Mouse (Mus musculus) midbrain, embryonic 12.5 days (tissue): ENCODE measurements around the gene Traf6. TPM values are rescaled to one million over a fixed set of nuclear protein-coding genes. Genes with fewer than 3 reads are reported as not detected.

Experiments used
- ATAC-seq: fragments of 200-750 bp; cut with Nextera tagmentation; 2 replicates; pipeline ENCODE4 v1.8.0; 2017; ENCODE audit warnings: low read depth, moderate TSS enrichment, moderate library complexity; ENCODE audit not compliant: low FRiP score
- H3K27ac ChIP-seq: fragments of 300-500 bp; sonication (generic); replicated peaks from 2 replicates; pipeline ENCODE4 v1.5.1; 2016; ENCODE audit warnings: mild to moderate bottlenecking
- H3K27me3 ChIP-seq: fragments of 300-500 bp; sonication (generic); 2 replicates; pipeline ENCODE4 v1.6.1; 2016; ENCODE audit warnings: mild to moderate bottlenecking
- H3K36me3 ChIP-seq: fragments of 300-500 bp; sonication (generic); 2 replicates; pipeline ENCODE4 v1.6.1; 2016
- H3K4me1 ChIP-seq: fragments of 300-500 bp; sonication (generic); 2 replicates; pipeline ENCODE4 v1.6.1; 2016
- H3K4me2 ChIP-seq: fragments of 300-500 bp; sonication (generic); replicated peaks from 2 replicates; pipeline ENCODE4 v1.6.1; 2016; ENCODE audit warnings: mild to moderate bottlenecking, moderate library complexity
- H3K4me3 ChIP-seq: fragments of 300-500 bp; sonication (generic); 2 replicates; pipeline ENCODE4 v1.5.1; 2016; ENCODE audit warnings: mild to moderate bottlenecking
- H3K9ac ChIP-seq: fragments of 300-500 bp; sonication (generic); replicated peaks from 2 replicates; pipeline ENCODE4 v1.6.1; 2016; ENCODE audit warnings: mild to moderate bottlenecking, moderate library complexity
- H3K9me3 ChIP-seq: fragments of 300-500 bp; sonication (generic); 2 replicates; pipeline ENCODE4 v1.6.1; 2016; ENCODE audit warnings: mild to moderate bottlenecking
- WGBS: fragments of 180-500 bp; shearing (Covaris S2); methylation state at CpG from one replicate; pipeline ENCODE4 v1.1.7; 2016; 5-methylcytosine and 5-hydroxymethylcytosine counted together
- polyA plus RNA-seq: library from polyadenylated mRNA; unstranded; fragments of >200 nt; fragmentation: Nextera tagmentation; extraction: Ambion mirVana; gene quantifications from 2 replicates; pipeline ENCODE4 v1.2.1, GENCODE M21; 2016

The Traf6 gene
- polyA plus RNA-seq, 1 experiment from 2014 or later: 16.5 TPM

GRCm38 (mm10) chr2:101705941-101706485 lies 27.8 kb downstream of the Traf6 start:
- peak; percentile 34; the same call in 1 of the 2 replicates for ATAC-seq
- Histone ChIP-seq H3K4me1 (peaks cover 10% of the 10 kb centered on the region; the same call in 1 of the 2 replicates), H3K4me2 (no peak overlapping the region), H3K9me3 (no peaks in the 10 kb centered on the region), H3K27me3 (peaks cover 5% of the 10 kb centered on the region), H3K27ac (no peak overlapping the region), H3K4me3 (no peak overlapping the region), H3K36me3 (no peaks in the 10 kb centered on the region), H3K9ac (no peak overlapping the region)
- 47% methylated on average over 5 of the region's 5 CpGs for WGBS

- WGBS: 89% methylated on average over 3 of the region's 3 CpGs
- Histone ChIP-seq H3K9ac (no peak overlapping the region), H3K27me3 (peaks cover 5% of the 10 kb centered on the region), H3K9me3 (no peaks in the 10 kb centered on the region), H3K36me3 (0 out of 2 replicates have a peak, but pooled peaks cover 5% of the 10 kb centered on the region), H3K4me1 (peaks cover 6% of the 10 kb centered on the region; the same call in 1 of the 2 replicates), H3K4me2 (no peak overlapping the region), H3K4me3 (no peak overlapping the region), H3K27ac (no peak overlapping the region)
- ATAC-seq: no peak
Observed at GRCm38 (mm10) chr2:101711608-101712007, 33.4 kb downstream of the Traf6 start.

- no peak for ATAC-seq
- Histone ChIP-seq H3K9me3 (no peaks in the 10 kb centered on the region), H3K9ac (no peak overlapping the region), H3K27ac (no peak overlapping the region), H3K27me3 (no peaks in the 10 kb centered on the region), H3K4me3 (no peak overlapping the region), H3K4me1 (no peaks in the 10 kb centered on the region), H3K36me3 (0 out of 2 replicates have a peak, but pooled peaks cover 14% of the 10 kb centered on the region), H3K4me2 (no peak overlapping the region)
- WGBS: 75% methylated on average over 8 of the region's 8 CpGs
Observed at GRCm38 (mm10) chr2:101715650-101716323, 37.6 kb downstream of the Traf6 start.

- ATAC-seq: 0 out of 2 replicates have a peak, but pooled peaks have one; percentile 27
- Histone ChIP-seq H3K4me2 (no peak overlapping the region), H3K9ac (no peak overlapping the region), H3K27me3 (no peaks in the 10 kb centered on the region), H3K9me3 (no peaks in the 10 kb centered on the region), H3K4me1 (peaks cover 2% of the 10 kb centered on the region), H3K27ac (no peak overlapping the region), H3K4me3 (no peak overlapping the region), H3K36me3 (0 out of 2 replicates have a peak, but pooled peaks cover 14% of the 10 kb centered on the region)
- 95% methylated on average over 13 of the region's 13 CpGs for WGBS
Observed at GRCm38 (mm10) chr2:101717162-101717561, 38.9 kb downstream of the Traf6 start.

GRCm38 (mm10) chr2:101721835-101722234 lies 43.6 kb downstream of the Traf6 start:
- Histone ChIP-seq H3K4me3 (no peak overlapping the region), H3K4me2 (no peak overlapping the region), H3K36me3 (0 out of 2 replicates have a peak, but pooled peaks cover 7% of the 10 kb centered on the region), H3K9ac (no peak overlapping the region), H3K27me3 (no peaks in the 10 kb centered on the region), H3K9me3 (no peaks in the 10 kb centered on the region), H3K27ac (peak overlapping the region; percentile 92), H3K4me1 (peaks cover 26% of the 10 kb centered on the region)
- ATAC-seq: no peak
- 83% methylated on average over 4 of the region's 4 CpGs for WGBS

- no peaks in the 10 kb centered on the region for H3K9me3 ChIP-seq
- 17% methylated on average over 8 of the region's 8 CpGs for WGBS
- H3K4me3 ChIP-seq: no peak overlapping the region
- H3K36me3 ChIP-seq: 0 out of 2 replicates have a peak, but pooled peaks cover under 1% of the 10 kb centered on the region
- H3K27ac ChIP-seq: peak overlapping the region; percentile 92
- peak overlapping the region; percentile 23 for H3K4me2 ChIP-seq
- peak; percentile 92 for ATAC-seq
- peaks cover 26% of the 10 kb centered on the region for H3K4me1 ChIP-seq
- no peaks in the 10 kb centered on the region for H3K27me3 ChIP-seq
- H3K9ac ChIP-seq: peak overlapping the region; percentile 11; the same call in 1 of the 2 replicates
Observed at GRCm38 (mm10) chr2:101722370-101723332, 44.4 kb downstream of the Traf6 start.

GRCm38 (mm10) chr2:101723333-101723881 lies 45.2 kb downstream of the Traf6 start:
- ATAC-seq: peak; percentile 34
- Histone ChIP-seq H3K9me3 (no peaks in the 10 kb centered on the region), H3K36me3 (0 out of 2 replicates have a peak, but pooled peaks cover 6% of the 10 kb centered on the region), H3K9ac (0 out of 2 replicates have a peak overlapping the region, but pooled peaks have one; percentile 11), H3K4me3 (no peak overlapping the region), H3K27ac (peak overlapping the region; percentile 92), H3K27me3 (no peaks in the 10 kb centered on the region), H3K4me1 (peaks cover 26% of the 10 kb centered on the region), H3K4me2 (peak overlapping the region; percentile 23)
- 31% methylated on average over 10 of the region's 10 CpGs for WGBS

- Histone ChIP-seq H3K4me1 (peaks cover 18% of the 10 kb centered on the region), H3K27me3 (no peaks in the 10 kb centered on the region), H3K4me3 (no peak overlapping the region), H3K27ac (no peak overlapping the region), H3K9me3 (no peaks in the 10 kb centered on the region), H3K9ac (no peak overlapping the region), H3K4me2 (no peak overlapping the region), H3K36me3 (0 out of 2 replicates have a peak, but pooled peaks cover 11% of the 10 kb centered on the region)
- ATAC-seq: no peak
Observed at GRCm38 (mm10) chr2:101727787-101728186, 49.6 kb downstream of the Traf6 start.

GRCm38 (mm10) chr2:101729472-101729871 lies 51.2 kb downstream of the Traf6 start:
- Histone ChIP-seq H3K9me3 (no peaks in the 10 kb centered on the region), H3K4me3 (no peak overlapping the region), H3K4me1 (0 out of 2 replicates have a peak, but pooled peaks cover under 1% of the 10 kb centered on the region), H3K9ac (no peak overlapping the region), H3K4me2 (no peak overlapping the region), H3K27me3 (no peaks in the 10 kb centered on the region), H3K27ac (no peak overlapping the region), H3K36me3 (0 out of 2 replicates have a peak, but pooled peaks cover 19% of the 10 kb centered on the region)
- WGBS: 79% methylated on average over 1 of the region's 1 CpGs
- ATAC-seq: no peak

GRCm38 (mm10) chr2:101730972-101731371 lies 52.7 kb downstream of the Traf6 start:
- Histone ChIP-seq H3K36me3 (0 out of 2 replicates have a peak, but pooled peaks cover 20% of the 10 kb centered on the region), H3K27ac (no peak overlapping the region), H3K9ac (no peak overlapping the region), H3K4me3 (no peak overlapping the region), H3K27me3 (no peaks in the 10 kb centered on the region), H3K4me1 (no peaks in the 10 kb centered on the region), H3K4me2 (no peak overlapping the region), H3K9me3 (no peaks in the 10 kb centered on the region)
- no peak for ATAC-seq

- no peak for ATAC-seq
- Histone ChIP-seq H3K4me3 (no peak overlapping the region), H3K9me3 (no peaks in the 10 kb centered on the region), H3K4me2 (no peak overlapping the region), H3K27ac (no peak overlapping the region), H3K9ac (no peak overlapping the region), H3K4me1 (no peaks in the 10 kb centered on the region), H3K27me3 (no peaks in the 10 kb centered on the region), H3K36me3 (0 out of 2 replicates have a peak, but pooled peaks cover 19% of the 10 kb centered on the region)
- WGBS: 90% methylated on average over 10 of the region's 10 CpGs
Observed at GRCm38 (mm10) chr2:101732777-101733210, 54.6 kb downstream of the Traf6 start.
